Mouse (Mus musculus) retina, postnatal 1 day (tissue): ENCODE results near the gene Eef1a1.
"Not testable (repeated sequence)": the region's sequence is repeated elsewhere in the genome, so short reads cannot be mapped to it uniquely, and the experiment has no call there.

Experiments used
- DNase-seq: peaks from one replicate; pipeline ENCODE4 v3.0.0-alpha.2; 2012

Gene Eef1a1

GRCm38 (mm10) chr9:78488890-78489420 lies at the start of gene Eef1a1:
Eef1a1 (minus strand) TSS chr9:78489151.
- DNase-seq: peak; percentile 63

- DNase-seq: peak; percentile 12
Observed at GRCm38 (mm10) chr9:78538421-78538820, 49.5 kb upstream of the Eef1a1 start.

- no peak for DNase-seq
Observed at GRCm38 (mm10) chr9:78537154-78537873, 48.4 kb upstream of the Eef1a1 start.

- no peak for DNase-seq
Observed at GRCm38 (mm10) chr9:78534606-78535005, 45.7 kb upstream of the Eef1a1 start.

- no peak for DNase-seq
Observed at GRCm38 (mm10) chr9:78533296-78533935, 44.5 kb upstream of the Eef1a1 start.

- no peak for DNase-seq
Observed at GRCm38 (mm10) chr9:78532341-78532819, 43.4 kb upstream of the Eef1a1 start.

GRCm38 (mm10) chr9:78531816-78532215 lies 42.9 kb upstream of the Eef1a1 start:
- no peak for DNase-seq

GRCm38 (mm10) chr9:78527767-78528381 lies 38.9 kb upstream of the Eef1a1 start:
- DNase-seq: peak; percentile 80

- peak; percentile 83 for DNase-seq
Observed at GRCm38 (mm10) chr9:78527301-78527761, 38.4 kb upstream of the Eef1a1 start.

- no peak for DNase-seq
Observed at GRCm38 (mm10) chr9:78526206-78526605, 37.3 kb upstream of the Eef1a1 start.

- DNase-seq: no peak
Observed at GRCm38 (mm10) chr9:78525451-78526135, 36.6 kb upstream of the Eef1a1 start.

GRCm38 (mm10) chr9:78521689-78522088 lies 32.7 kb upstream of the Eef1a1 start:
- peak; percentile 57 for DNase-seq

GRCm38 (mm10) chr9:78520780-78521601 lies 32.0 kb upstream of the Eef1a1 start:
- DNase-seq: peak; percentile 80

GRCm38 (mm10) chr9:78520127-78520779 lies 31.3 kb upstream of the Eef1a1 start:
- DNase-seq: peak; percentile 91

- DNase-seq: not testable (repeated sequence)
Observed at GRCm38 (mm10) chr9:78517237-78517636, 28.3 kb upstream of the Eef1a1 start.

GRCm38 (mm10) chr9:78516125-78516524 lies 27.2 kb upstream of the Eef1a1 start:
- DNase-seq: no peak

GRCm38 (mm10) chr9:78514681-78515080 lies 25.7 kb upstream of the Eef1a1 start:
- DNase-seq: no peak

GRCm38 (mm10) chr9:78513776-78514500 lies 25.0 kb upstream of the Eef1a1 start:
- no peak for DNase-seq

GRCm38 (mm10) chr9:78511705-78512104 lies 22.8 kb upstream of the Eef1a1 start:
- no peak for DNase-seq

GRCm38 (mm10) chr9:78508106-78508786 lies 19.3 kb upstream of the Eef1a1 start:
- no peak for DNase-seq
